Mouse (Mus musculus) induced T-regulatory cell, adult 2 months (primary cell): ENCODE data around the gene 9930021J03Rik.
A peak's percentile ranks its signal among the peaks of the same experiment; 100 is the strongest.

Experiments used
- DNase-seq: peaks from one replicate; pipeline ENCODE4 v3.0.0-alpha.2; 2012; ENCODE audit warnings: low read depth

Gene 9930021J03Rik

DNA sequence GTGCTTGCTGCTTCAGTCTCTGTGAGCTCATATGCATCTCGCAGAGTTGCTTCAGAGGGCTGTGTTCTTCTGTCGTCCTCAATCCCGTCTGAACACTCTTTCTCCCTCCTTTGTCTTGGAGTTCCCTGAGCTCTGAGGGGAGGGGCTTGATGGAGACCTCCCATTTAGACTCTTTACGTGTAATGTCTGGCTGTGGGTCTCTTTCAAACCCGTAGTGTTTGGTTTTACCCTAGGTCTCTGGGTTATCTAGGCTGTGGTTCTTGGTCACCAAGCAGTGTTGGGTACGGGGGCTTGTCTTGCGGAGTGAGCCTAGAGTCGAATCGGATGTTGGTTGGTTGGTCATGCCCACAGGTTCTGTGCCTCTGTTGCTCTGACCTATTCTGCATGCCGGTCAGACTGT lies 110.7 kb downstream of the 9930021J03Rik start:
- no peak for DNase-seq

DNA sequence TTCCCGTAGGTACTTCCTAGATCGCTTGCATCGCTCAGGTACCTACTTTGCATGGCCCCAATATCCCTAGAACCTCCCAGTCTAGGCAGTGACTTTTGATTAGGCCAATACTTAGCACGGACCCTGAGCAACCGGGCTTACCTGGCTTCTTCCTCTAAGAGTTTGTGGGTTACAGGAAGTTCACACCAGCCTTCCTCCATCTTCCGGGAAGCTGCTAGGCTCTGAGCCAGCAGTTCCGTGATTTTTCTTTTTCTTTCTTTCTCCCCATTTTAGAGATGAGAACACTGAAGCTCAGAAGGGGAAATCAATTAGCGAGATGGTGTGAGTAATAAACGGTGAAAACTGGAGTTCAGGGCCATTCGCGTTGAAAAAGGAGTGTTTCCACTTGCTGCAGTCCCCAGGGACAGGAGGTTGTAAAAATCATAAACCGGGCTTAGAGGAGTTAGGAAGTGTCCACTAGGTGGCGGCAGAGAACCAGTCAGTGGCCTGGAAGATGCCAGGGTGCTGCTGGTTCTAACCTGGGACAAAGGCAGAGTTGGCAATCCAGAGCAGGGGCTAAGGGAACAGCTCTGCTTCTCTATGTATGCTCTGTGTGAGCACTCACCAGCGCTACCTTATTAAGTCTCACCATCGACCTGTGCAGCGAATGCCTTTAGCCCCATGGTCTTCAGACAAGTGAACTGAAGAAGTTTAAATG lies 121.8 kb downstream of the 9930021J03Rik start:
- peak; percentile 88 for DNase-seq

DNA sequence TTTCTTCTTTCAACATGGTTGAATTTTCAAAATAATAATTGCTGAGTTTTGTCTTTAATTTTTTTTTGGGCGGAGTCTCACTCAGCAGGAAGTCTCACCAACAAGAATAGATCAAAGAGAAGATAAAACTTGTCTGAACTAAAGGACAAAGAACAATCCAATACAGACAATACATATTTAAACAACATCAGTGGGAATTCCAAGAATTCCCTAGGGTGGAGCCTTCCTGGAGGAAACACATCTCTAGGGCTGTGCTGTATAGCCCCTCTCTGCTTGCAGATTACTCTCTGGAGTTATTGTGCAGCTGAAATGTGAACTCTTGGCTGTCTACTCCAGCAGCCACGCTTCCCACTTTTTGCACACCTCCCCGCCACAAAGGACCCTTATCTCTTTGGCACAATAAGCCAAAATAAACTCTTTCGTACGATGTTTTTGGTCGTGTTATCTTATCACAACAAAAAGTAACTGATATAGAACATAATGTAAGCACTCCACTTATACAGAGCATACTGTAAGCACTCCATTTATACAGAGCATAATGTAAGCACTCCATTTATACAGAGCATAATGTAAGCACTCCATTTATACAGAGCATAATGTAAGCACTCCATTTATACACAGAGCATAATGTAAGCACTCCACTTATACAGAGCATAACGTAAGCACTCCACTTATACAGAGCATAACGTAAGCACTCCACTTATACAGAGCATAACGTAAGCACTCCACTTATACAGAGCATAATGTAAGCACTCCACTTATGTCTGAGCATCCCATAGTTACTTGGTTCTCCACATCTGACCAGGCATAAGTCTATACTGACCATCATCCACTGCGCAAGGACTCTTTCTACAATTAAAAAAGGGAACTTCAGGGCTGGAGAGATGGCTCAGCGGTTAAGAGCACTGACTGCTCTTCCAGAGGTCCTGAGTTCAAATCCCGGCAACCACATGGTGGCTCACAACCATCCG lies 125.3 kb downstream of the 9930021J03Rik start:
- peak; percentile 17 for DNase-seq

DNA sequence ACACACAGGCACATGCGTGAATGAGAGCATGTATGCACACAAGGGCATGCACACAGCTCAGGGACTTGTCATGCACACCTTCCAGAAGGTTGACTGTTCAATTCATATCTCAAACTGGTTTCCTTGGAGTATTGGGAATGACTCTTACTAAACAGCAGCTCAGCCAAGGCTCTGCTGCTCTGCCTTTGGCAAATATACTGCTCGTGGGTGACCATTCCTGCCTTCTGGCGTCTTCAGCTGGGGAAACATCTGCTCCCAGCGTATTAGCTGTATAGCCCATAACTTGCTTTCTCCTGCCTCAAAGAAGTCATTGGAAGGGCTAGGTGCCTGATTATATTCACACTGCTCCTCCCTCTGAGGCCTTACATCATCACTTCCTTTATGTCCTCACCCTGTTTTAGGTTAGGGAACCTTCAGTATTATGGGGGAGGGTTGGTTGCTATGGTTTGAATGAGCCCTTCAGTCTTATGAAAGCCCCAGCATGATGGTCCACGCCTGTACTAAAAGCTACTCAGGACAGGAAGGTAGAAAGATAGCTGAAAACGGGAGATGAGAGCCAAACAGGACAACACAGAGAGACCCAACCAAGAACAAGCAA lies 127.5 kb downstream of the 9930021J03Rik start:
- DNase-seq: no peak

DNA sequence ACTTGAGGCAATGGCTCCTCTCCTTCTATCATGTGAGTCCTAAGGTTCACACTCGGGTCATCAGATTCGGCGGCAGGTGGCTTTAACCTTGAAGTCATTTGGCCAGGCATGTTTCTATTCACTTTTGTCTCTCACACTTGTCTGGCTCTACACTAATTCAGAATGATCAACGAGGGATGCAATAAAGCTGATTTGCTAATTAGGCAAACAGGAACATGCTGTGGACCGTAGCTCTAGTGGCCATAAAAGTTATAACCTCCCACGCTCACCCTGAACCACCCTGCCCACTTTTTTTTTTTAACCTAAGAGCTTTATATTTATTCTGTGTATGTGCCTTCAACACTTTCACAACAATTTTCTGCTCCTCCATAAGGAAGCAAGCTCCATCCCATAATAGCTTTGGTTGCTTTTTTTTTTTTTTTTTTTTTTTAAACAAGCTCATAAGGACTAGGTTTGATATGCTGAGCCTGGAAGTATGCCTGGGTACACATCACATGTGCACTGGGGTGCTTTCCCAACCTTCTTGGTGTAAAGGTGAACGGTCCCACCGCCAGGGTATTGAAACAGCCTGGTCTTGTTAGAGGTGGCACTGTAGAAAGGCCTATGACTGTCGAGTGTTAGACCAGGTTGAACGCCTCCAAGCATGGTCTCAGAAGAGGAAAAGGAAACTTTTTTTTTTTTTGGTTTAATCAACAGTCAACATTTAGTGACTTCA lies 129.2 kb downstream of the 9930021J03Rik start:
- no peak for DNase-seq

DNA sequence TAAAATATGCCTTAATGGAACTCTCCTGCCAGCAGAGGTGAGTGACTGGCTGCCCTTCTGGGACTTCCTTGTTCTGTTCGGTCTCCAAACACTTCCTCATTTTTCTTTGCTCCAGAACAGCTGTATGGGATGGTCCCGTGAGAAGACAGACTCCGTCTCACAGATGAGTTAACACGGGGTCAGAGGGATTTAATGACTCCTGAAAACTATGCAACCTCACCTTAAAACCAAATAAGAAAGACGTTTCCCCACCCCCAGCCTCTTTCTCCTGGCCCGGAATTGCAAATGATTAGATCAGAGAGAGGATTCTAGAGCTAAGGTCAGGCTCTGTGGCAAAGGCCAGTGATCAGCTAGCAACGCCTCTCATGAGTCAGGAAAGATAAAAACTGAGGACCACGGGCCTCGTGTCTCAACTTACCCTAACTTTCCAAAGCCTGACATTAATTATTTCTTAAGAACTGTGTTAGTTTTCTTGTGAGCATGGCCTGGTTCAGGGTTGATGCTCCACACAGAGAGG lies 130.2 kb downstream of the 9930021J03Rik start:
- no peak for DNase-seq

DNA sequence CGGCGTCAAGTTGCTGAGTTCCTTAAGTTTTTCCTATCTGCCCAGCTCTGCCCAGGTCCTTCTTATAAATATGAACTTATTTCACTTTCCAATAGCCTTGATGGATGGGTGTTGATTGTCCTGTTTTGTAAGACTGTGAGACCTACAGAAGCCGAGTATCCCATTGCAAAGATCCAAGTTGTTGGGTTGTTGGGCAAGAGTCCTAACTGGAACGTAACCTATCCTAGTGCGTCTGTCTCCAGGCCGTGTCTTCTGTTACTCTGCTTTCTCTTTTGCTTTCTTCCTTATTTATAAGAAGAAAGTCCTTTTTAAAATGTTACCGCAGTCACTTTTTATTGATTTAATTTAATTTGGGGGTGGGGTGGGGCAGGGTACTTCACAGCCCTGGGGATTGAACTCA lies 130.8 kb downstream of the 9930021J03Rik start:
- no peak for DNase-seq

DNA sequence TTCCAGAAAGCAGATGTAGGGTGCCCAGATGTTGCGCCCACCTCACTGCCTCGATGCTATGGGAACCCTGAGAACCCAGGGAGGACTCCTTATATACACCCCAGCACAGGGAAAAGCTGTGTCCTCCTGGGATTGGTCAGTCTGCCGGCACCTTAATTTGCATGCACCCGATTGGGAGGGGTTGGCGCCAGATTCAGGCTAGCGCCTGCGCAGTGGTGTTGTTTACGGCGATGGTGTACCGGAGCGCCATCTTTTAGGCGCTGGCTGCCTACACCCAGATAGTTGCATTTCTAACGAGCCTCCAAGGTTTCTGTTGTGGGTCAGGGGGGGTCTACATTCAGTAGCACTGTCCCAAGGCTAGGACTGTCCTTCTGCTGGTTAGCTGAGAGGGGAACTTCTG lies 133.1 kb downstream of the 9930021J03Rik start:
- DNase-seq: no peak

DNA sequence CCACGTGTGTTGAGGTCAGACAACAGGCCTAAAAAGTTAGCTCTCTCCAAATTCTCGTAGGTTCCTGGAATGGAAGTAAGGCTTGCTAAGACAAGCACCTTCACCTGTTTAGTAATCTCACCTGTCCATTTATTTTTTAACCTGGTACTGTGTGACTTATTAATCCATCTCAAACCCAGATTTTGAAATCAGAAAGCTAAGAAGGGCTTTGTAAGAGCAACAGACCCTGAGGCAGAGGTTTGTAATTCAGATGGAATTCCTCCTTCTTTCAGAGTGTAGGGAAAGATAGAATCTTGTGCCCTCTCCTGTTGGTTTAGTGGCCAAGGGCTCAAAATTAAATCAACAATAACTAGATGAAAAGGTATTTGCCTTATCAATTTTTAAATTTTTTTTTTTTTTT lies 134.6 kb downstream of the 9930021J03Rik start:
- no peak for DNase-seq

DNA sequence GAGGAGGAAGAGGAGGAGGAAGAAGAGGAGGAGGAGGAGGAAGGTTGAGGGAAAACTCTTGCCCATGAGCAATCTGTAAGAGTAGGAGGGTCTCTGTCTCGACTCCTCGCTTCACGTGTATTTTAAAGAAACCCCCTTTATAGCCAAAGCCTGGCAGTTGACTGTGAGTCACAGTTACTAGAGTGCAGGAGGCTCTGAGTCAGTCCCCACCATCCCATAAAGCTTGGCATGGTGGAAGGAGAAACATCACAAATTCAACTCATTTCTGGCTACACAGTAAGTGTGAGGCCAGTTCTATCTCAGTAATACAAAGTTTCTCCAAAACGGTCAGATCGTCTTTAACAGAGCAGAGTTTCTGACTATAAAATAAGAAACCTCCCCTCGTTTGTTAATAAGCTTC lies 135.5 kb downstream of the 9930021J03Rik start:
- no peak for DNase-seq

DNA sequence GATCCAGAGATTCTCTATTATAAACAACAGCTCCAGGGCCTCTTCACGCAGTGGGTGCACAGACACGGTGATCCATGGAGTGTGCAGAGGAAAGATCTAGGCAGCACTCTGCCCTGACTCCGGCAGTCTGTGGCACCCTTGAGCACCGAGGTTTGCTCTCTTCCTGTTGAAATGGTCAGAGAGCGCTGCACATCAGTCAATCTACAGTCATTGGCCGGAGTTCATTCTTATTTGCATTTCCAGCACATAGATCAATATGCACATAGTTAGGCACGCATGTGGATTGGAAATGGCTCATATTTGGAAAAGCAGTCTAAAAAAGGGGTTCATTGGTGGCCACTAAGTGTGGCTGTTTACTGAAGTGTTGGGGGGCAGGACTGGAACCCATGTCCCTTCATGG lies 137.7 kb downstream of the 9930021J03Rik start:
- DNase-seq: no peak

DNA sequence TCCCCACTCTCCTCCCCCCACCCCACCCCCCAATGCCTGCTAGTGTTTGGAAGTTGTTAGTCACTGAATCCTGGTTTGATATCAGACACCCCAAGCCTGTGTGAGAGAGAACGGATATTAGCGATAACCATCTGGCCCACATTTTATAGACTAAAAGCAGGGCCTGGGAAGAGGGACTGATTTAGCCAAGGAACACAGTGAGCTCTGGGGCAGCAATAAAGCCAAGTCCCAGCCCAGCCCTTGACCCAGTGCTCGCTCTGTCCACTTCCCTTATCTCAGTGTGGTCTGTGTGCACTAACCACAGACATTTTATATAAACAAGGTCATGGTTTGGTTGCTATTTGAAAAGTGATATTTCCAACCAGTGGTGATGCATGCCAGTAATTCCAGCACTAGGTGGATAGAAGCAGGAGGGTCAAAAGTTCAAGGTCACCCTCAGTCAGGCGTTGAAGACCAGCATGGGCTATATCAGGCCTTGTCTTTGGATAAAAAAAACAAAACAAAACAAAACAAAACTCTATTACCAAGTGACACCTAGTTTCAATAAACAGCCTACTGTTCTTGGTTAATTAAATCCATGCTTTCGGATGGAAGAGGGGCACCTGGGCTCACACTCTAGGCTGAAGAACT lies 138.7 kb downstream of the 9930021J03Rik start:
- DNase-seq: no peak

DNA sequence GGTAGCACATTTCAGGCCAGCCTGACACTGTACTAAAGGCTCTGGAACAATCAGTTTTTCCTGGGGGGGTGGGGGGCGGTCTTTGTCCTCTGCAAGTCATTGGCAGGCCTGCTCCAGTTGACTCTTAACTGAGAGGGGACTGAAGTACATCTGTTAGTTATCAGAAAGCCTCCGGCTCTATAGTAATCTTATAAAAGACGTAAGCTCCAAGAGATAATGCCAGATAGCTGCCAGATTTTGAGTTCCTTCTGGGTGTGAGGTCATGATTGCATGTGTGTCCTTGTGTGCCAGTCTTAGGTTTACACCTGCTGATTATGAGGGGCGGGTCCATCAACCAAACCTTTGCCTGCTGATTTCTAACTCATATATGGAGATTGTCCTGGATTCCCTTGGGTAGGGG lies 139.6 kb downstream of the 9930021J03Rik start:
- DNase-seq: no peak

DNA sequence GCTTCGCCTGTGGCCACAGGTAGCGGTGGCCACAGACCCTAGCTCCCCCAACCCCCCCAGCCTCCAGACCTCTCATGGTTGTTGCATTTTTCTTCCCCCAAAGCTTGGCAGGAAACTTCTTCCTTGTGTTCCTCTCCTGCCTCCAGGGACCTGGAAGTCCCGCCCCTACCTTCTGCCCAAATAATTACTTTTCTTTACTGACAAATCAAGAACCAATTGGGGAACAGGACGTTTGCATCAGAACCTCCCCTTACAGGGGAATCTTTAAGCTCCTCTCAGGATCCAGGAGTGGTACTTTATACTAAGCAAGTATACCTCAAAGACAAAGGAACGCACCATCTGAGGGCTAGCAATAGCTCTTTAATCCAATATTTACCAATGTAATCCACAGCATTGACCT lies 140.9 kb downstream of the 9930021J03Rik start:
- no peak for DNase-seq
